Mouse (Mus musculus) yolk sac, embryonic 10.5 days (tissue): Measurements from ENCODE around the gene Fmo1.
A peak's percentile ranks its signal among the peaks of the same experiment; 100 is the strongest.

Source experiments
- DNase-seq: peaks from one replicate; pipeline ENCODE4 v3.0.0-alpha.2; 2017; ENCODE audit warnings: low spot score

The Fmo1 gene

GRCm38 (mm10) chr1:162862328-162862727, 4.1 kb downstream of the Fmo1 start:
- no peak for DNase-seq

GRCm38 (mm10) chr1:162859996-162860605, 6.3 kb downstream of the Fmo1 start:
- no peak for DNase-seq

- no peak for DNase-seq
Measured at GRCm38 (mm10) chr1:162859545-162859976, 6.8 kb downstream of the Fmo1 start.

GRCm38 (mm10) chr1:162858748-162859130, 7.7 kb downstream of the Fmo1 start:
- DNase-seq, result no peak

- no peak for DNase-seq
Measured at GRCm38 (mm10) chr1:162857766-162858747, 8.4 kb downstream of the Fmo1 start.

GRCm38 (mm10) chr1:162853812-162854482, 12.5 kb downstream of the Fmo1 start:
- DNase-seq, result peak; percentile 73

- DNase-seq, result no peak
Measured at GRCm38 (mm10) chr1:162847554-162847953, 18.9 kb downstream of the Fmo1 start.

- peak; percentile 38 for DNase-seq
Measured at GRCm38 (mm10) chr1:162840211-162840610, 26.2 kb downstream of the Fmo1 start.

GRCm38 (mm10) chr1:162838976-162839375, 27.4 kb downstream of the Fmo1 start:
- no peak for DNase-seq

GRCm38 (mm10) chr1:162834342-162834741, 32.1 kb downstream of the Fmo1 start:
- DNase-seq, result no peak

- DNase-seq, result no peak
Measured at GRCm38 (mm10) chr1:162832574-162832953, 33.8 kb downstream of the Fmo1 start.

GRCm38 (mm10) chr1:162831838-162832573, 34.4 kb downstream of the Fmo1 start:
- DNase-seq, result no peak

- no peak for DNase-seq
Measured at GRCm38 (mm10) chr1:162819280-162819679, 47.1 kb downstream of the Fmo1 start.

GRCm38 (mm10) chr1:162815381-162816127, 50.9 kb downstream of the Fmo1 start:
- peak; percentile 74 for DNase-seq

- peak; percentile 79 for DNase-seq
Measured at GRCm38 (mm10) chr1:162814932-162815331, 51.5 kb downstream of the Fmo1 start.

GRCm38 (mm10) chr1:162813836-162814156, 52.6 kb downstream of the Fmo1 start, which contains the start of gene Fmo4:
Gene Fmo4, minus strand, starts transcription at chr1:162813972.
- peak; percentile 81 for DNase-seq

- DNase-seq, result peak; percentile 84
Measured at GRCm38 (mm10) chr1:162813143-162813835, 53.1 kb downstream of the Fmo1 start.

- no peak for DNase-seq
Measured at GRCm38 (mm10) chr1:162808541-162808940, 57.9 kb downstream of the Fmo1 start.

GRCm38 (mm10) chr1:162807441-162807840, 59.0 kb downstream of the Fmo1 start:
- DNase-seq, result no peak

- DNase-seq, result no peak
Measured at GRCm38 (mm10) chr1:162805011-162805410, 61.4 kb downstream of the Fmo1 start.

- no peak for DNase-seq
Measured at GRCm38 (mm10) chr1:162796441-162796840, 70.0 kb downstream of the Fmo1 start.
